Mouse (Mus musculus): Measurements from ENCODE around the gene Rnase1. TPM values are rescaled to one million over a fixed set of nuclear protein-coding genes. Genes with fewer than 3 reads are reported as not detected.

Gene Rnase1
- total RNA-seq, 2 experiments from 2014 or later: 3.4 to 4.8 TPM

- no peak for TF ChIP-seq CTCF (conservative IDR thresholded peaks at IDR 0.05)
- Histone ChIP-seq H3K27ac (no peak overlapping the region), H3K4me3 (no peak overlapping the region)
- DNase-seq (ENCODE audit: low spot score in 2 of 2): no peak
These were observed 16.2 kb downstream of the Rnase1 start for GRCm38 (mm10) chr14:51130315-51130940.

GRCm38 (mm10) chr14:51129624-51129975 lies 17.0 kb downstream of the Rnase1 start:
- Histone ChIP-seq H3K4me3 (no peak overlapping the region), H3K27ac (no peak overlapping the region)
- TF ChIP-seq CTCF (conservative IDR thresholded peaks at IDR 0.05): no peak
- no peak for DNase-seq (ENCODE audit: low spot score in 2 of 2)

- DNase-seq (ENCODE audit: low spot score in 2 of 2): no peak
- H3K4me3 ChIP-seq: no peak overlapping the region
- TF ChIP-seq CTCF (conservative IDR thresholded peaks at IDR 0.05): no peak
- no peak overlapping the region for H3K27ac ChIP-seq
These were observed 17.6 kb downstream of the Rnase1 start for GRCm38 (mm10) chr14:51128775-51129623.

GRCm38 (mm10) chr14:51127648-51128258 lies 18.8 kb downstream of the Rnase1 start:
- TF ChIP-seq CTCF (conservative IDR thresholded peaks at IDR 0.05): no peak
- H3K4me3 ChIP-seq: no peak overlapping the region
- no peak overlapping the region for H3K27ac ChIP-seq
- no peak for DNase-seq (ENCODE audit: low spot score in 2 of 2)

GRCm38 (mm10) chr14:51125684-51126083 lies 20.9 kb downstream of the Rnase1 start:
- DNase-seq (ENCODE audit: low spot score in 2 of 2): no peak
- no peak overlapping the region for H3K4me3 ChIP-seq
- H3K27ac ChIP-seq: no peak overlapping the region
- no peak for TF ChIP-seq CTCF (conservative IDR thresholded peaks at IDR 0.05)

GRCm38 (mm10) chr14:51113916-51114560 lies 32.5 kb downstream of the Rnase1 start, which contains the start of gene Eddm3b:
Eddm3b (plus strand) TSS chr14:51114426.
- no peak within 1 kb of the TSS for H3K27ac ChIP-seq
- no peak for TF ChIP-seq CTCF (conservative IDR thresholded peaks at IDR 0.05)
- no peak for DNase-seq (ENCODE audit: low spot score in 2 of 2)
- H3K4me3 ChIP-seq: no peak within 1 kb of the TSS

- no peak for TF ChIP-seq CTCF (conservative IDR thresholded peaks at IDR 0.05)
- no peak overlapping the region for H3K27ac ChIP-seq
- DNase-seq (ENCODE audit: low spot score in 2 of 2): no peak
- no peak overlapping the region for H3K4me3 ChIP-seq
These were observed 33.1 kb downstream of the Rnase1 start for GRCm38 (mm10) chr14:51113476-51113875.

GRCm38 (mm10) chr14:51111966-51112365 lies 34.6 kb downstream of the Rnase1 start:
- Histone ChIP-seq H3K27ac (no peak overlapping the region), H3K4me3 (no peak overlapping the region)
- TF ChIP-seq CTCF (conservative IDR thresholded peaks at IDR 0.05): no peak
- no peak for DNase-seq (ENCODE audit: low spot score in 2 of 2)

- Histone ChIP-seq H3K27ac (no peak overlapping the region), H3K4me3 (no peak overlapping the region)
- TF ChIP-seq CTCF (conservative IDR thresholded peaks at IDR 0.05): no peak
- no peak for DNase-seq (ENCODE audit: low spot score in 2 of 2)
These were observed 40.1 kb downstream of the Rnase1 start for GRCm38 (mm10) chr14:51106449-51106967.

- DNase-seq (ENCODE audit: low spot score in 2 of 2): no peak
- no peak overlapping the region for H3K4me3 ChIP-seq
- no peak overlapping the region for H3K27ac ChIP-seq
- no peak for TF ChIP-seq CTCF (conservative IDR thresholded peaks at IDR 0.05)
These were observed 42.2 kb downstream of the Rnase1 start for GRCm38 (mm10) chr14:51104366-51104765.

- Histone ChIP-seq H3K4me3 (no peak overlapping the region), H3K27ac (no peak overlapping the region)
- TF ChIP-seq CTCF (conservative IDR thresholded peaks at IDR 0.05): peak; percentile 98
- DNase-seq (ENCODE audit: low spot score in 2 of 2): peak; percentile 70 to 84
These were observed 43.4 kb downstream of the Rnase1 start for GRCm38 (mm10) chr14:51103217-51103616.

GRCm38 (mm10) chr14:51101284-51101683 lies 45.3 kb downstream of the Rnase1 start:
- Histone ChIP-seq H3K4me3 (no peak overlapping the region), H3K27ac (no peak overlapping the region)
- no peak for TF ChIP-seq CTCF (conservative IDR thresholded peaks at IDR 0.05)
- no peak for DNase-seq (ENCODE audit: low spot score in 2 of 2)

- no peak for TF ChIP-seq CTCF (conservative IDR thresholded peaks at IDR 0.05)
- DNase-seq (ENCODE audit: low spot score in 2 of 2): no peak
- Histone ChIP-seq H3K27ac (no peak overlapping the region), H3K4me3 (no peak overlapping the region)
These were observed 47.7 kb downstream of the Rnase1 start for GRCm38 (mm10) chr14:51098921-51099320.

Data from layer of hippocampus, adult 2 months (tissue).